Mouse (Mus musculus) heart, postnatal 0 days (tissue): ENCODE results near the gene Dync1li1. TPM values are rescaled to one million over a fixed set of nuclear protein-coding genes. Genes with fewer than 3 reads are reported as not detected.

Experiments
- ATAC-seq: fragments of 200-750 bp; cut with Nextera tagmentation; 2 replicates; pipeline ENCODE4 v1.8.0; 2017; ENCODE audit warnings: low read depth, moderate number of reproducible peaks, moderate library complexity; ENCODE audit not compliant: insufficient read depth
- DNase-seq: peaks from one replicate; pipeline ENCODE4 v3.0.0-alpha.2; 2016; ENCODE audit warnings: low spot score
- H3K27ac ChIP-seq: fragments of 300-500 bp; sonication (generic); 2 replicates; pipeline ENCODE4 v1.5.1; 2014; ENCODE audit warnings: low read depth, mild to moderate bottlenecking
- H3K27me3 ChIP-seq: fragments of 300-500 bp; sonication (generic); 2 replicates; pipeline ENCODE4 v1.6.1; 2014; ENCODE audit warnings: low read length, mixed read lengths; ENCODE audit not compliant: control insufficient read depth, insufficient read depth
- H3K36me3 ChIP-seq: fragments of 300-500 bp; sonication (generic); replicated peaks from 2 replicates; pipeline ENCODE4 v1.6.1; 2014; ENCODE audit warnings: low read length, mixed read lengths; ENCODE audit not compliant: control insufficient read depth, insufficient read depth
- H3K4me1 ChIP-seq: fragments of 300-500 bp; sonication (generic); 2 replicates; pipeline ENCODE4 v1.6.1; 2014; ENCODE audit warnings: antibody characterized with exemption; ENCODE audit not compliant: control insufficient read depth, insufficient read depth
- H3K4me2 ChIP-seq: fragments of 300-500 bp; sonication (generic); 2 replicates; pipeline ENCODE4 v1.6.1; 2014; ENCODE audit warnings: low read depth, mild to moderate bottlenecking, low read length, moderate library complexity
- H3K4me3 ChIP-seq: fragments of 300-500 bp; sonication (generic); 2 replicates; pipeline ENCODE4 v1.5.1; 2014; ENCODE audit warnings: low read depth, low read length
- H3K9ac ChIP-seq: fragments of 300-500 bp; sonication (generic); replicated peaks from 2 replicates; pipeline ENCODE4 v1.6.1; 2014; ENCODE audit warnings: low read depth, low read length, mixed read lengths
- H3K9me3 ChIP-seq: fragments of 300-500 bp; sonication (generic); replicated peaks from 2 replicates; pipeline ENCODE4 v1.6.1; 2016; ENCODE audit warnings: low read length; ENCODE audit not compliant: control insufficient read depth
- CTCF ChIP-seq: IDR thresholded peaks from 2 replicates; pipeline ENCODE4 v1.5.1; 2016; ENCODE audit warnings: antibody characterized with exemption, control low read depth, low read depth
- EP300 ChIP-seq: IDR thresholded peaks from 2 replicates; pipeline ENCODE4 v1.6.1; 2016; ENCODE audit warnings: antibody characterized with exemption, low read depth
- WGBS: fragments of 180-500 bp; shearing (Covaris S2); extraction: QIAGEN DNeasy Blood & Tissue Kit; methylation state at CpG from one replicate; pipeline ENCODE4 v1.1.7; 2014; 5-methylcytosine and 5-hydroxymethylcytosine counted together
- polyA plus RNA-seq: library from polyadenylated mRNA; unstranded; fragments of >200 nt; fragmentation: Nextera tagmentation; extraction: Ambion mirVana; gene quantifications from 2 replicates; pipeline ENCODE4 v1.2.1, GENCODE M21; 2015
- total RNA-seq: library from RNA; depleted of rRNA; stranded (reverse); fragments of >200 nt; gene quantifications from 2 replicates; pipeline ENCODE4 v1.2.3, GENCODE M21; 2014; ENCODE audit warnings: low replicate concordance

The Dync1li1 gene
- total and polyA plus RNA-seq, 2 experiments from 2014 or later = 75.2 to 84.0 TPM

DNA sequence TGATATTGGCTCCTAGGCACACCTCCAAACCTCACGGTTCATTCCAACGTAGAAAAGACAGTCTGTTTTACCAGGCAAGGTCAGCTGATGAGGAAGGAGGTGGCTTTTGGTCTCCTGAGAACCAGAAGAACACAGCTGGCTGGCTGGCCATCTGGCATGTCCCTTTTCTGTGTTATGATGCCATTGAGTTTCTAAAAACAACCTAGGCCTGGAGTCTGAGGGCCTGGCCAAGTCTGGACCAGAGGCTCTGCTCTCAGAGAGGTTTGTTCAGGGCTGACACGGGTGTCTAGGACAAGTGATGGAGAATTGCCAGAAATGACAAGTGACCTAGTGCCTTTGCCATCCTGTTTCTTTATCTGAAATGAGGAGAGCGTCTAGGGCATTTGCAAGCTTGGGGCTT is 20.5 kb upstream of the Dync1li1 start:
- Histone ChIP-seq H3K4me1 (peaks cover 26% of the 10 kb centered on the region; the same call in 1 of the 2 replicates), H3K9me3 (no peaks in the 10 kb centered on the region), H3K4me2 (no peak overlapping the region), H3K36me3 (no peaks in the 10 kb centered on the region), H3K4me3 (no peak overlapping the region), H3K27ac (peak overlapping the region; percentile 88), H3K9ac (no peak overlapping the region), H3K27me3 (no peaks in the 10 kb centered on the region)
- peak; percentile 94 for ATAC-seq
- WGBS = 20% methylated on average over 4 of the region's 4 CpGs
- DNase-seq = peak; percentile 94
- no peak for TF ChIP-seq CTCF
- peak; percentile 76; the same call in 1 of the 2 replicates for TF ChIP-seq EP300

DNA sequence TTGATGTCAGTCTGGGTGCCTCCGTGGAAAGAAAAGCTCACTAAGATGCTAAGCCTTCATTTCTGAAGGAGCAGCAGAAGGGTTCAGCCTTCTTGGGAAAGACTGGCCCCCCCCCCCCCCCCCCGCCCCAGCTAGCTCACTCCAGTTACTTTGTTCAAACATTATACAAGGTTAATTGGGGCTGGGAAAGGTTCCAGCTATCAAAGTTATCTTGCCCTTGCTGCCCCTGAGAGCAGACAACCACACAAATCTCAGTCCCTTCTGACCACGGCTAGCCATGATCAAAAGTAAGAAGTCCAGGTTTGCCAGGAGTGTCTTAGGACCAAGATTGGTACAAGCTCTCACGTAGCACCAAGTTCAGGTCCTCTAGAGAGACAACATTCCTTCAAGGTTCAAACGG is 19.6 kb upstream of the Dync1li1 start:
- TF ChIP-seq EP300 = no peak
- TF ChIP-seq CTCF = no peak
- no peak overlapping the region for H3K4me3 ChIP-seq
- H3K27me3 ChIP-seq = no peaks in the 10 kb centered on the region
- 34% methylated on average over 4 of the region's 5 CpGs for WGBS
- no peak for ATAC-seq
- peaks cover 33% of the 10 kb centered on the region for H3K4me1 ChIP-seq
- no peaks in the 10 kb centered on the region for H3K9me3 ChIP-seq
- H3K4me2 ChIP-seq = no peak overlapping the region
- H3K9ac ChIP-seq = no peak overlapping the region
- H3K27ac ChIP-seq = peak overlapping the region; percentile 88
- no peaks in the 10 kb centered on the region for H3K36me3 ChIP-seq
- no peak for DNase-seq

DNA sequence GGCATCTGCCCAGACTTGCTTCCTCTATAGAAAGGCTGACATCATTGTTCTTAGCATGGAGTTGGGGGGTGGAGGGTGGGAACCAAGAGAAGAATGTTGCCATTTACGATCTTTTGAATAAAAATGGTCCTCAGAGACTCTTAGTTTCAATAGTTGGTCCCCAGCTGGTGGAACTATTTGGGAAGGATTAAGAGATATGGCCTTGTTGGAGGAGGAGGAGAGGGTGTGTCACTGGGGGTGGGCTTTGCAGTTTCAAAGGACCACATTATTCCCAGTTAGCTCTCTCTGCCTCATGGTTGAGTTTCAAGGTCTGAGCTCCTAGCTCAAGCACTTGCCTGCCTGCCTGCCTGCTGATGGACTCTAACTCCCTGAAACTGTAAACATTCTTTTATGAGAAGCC is 16.6 kb upstream of the Dync1li1 start:
- no peak for TF ChIP-seq CTCF
- no peak for TF ChIP-seq EP300
- H3K27ac ChIP-seq = 0 out of 2 replicates have a peak overlapping the region, but pooled peaks have one; percentile 77
- H3K4me3 ChIP-seq = no peak overlapping the region
- H3K9me3 ChIP-seq = no peaks in the 10 kb centered on the region
- H3K4me1 ChIP-seq = peaks cover 33% of the 10 kb centered on the region
- H3K27me3 ChIP-seq = no peaks in the 10 kb centered on the region
- H3K4me2 ChIP-seq = no peak overlapping the region
- WGBS = 59% methylated on average over 1 of the region's 1 CpGs
- no peak for DNase-seq
- no peak for ATAC-seq
- H3K9ac ChIP-seq = no peak overlapping the region
- no peaks in the 10 kb centered on the region for H3K36me3 ChIP-seq

DNA sequence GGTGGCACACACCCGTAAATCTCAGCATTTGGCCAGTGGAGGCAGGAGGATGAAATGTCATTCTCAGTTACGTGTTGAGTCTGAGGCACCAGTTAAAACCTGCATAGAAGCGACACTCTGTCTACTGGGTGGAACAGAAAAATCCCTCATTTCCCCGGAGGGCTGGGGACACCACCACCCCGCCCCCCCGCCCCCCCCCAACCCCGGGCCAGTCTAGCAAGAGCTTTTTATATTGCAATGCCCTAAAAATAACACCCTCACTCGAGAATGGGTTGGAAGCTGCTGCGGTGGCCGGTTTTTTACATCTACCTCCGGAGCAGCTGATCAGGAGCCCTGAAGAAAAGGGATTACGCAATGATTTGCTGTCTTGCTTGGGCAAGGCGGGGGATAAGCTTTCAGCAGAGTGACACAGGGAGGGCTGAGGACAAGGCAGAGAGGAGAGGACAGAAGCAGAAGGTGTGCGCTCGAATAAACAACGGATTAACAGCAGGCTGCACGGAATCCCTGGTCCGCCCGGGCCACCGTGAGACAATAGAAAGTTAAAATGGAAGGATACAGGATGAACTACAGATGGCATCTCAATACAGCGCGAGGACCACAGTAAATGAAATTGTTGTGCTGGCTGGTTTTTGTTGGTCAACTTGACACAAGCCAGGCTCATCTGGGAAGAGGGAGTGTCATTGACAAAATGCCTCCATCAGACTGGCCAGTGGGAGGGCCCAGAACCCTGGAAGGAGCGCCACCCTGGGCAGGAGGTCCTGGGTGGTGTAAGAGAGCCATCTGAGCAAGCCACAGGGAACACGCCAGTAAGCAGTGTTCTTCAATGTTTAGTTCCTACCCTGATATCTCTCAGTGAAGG is 15.7 kb upstream of the Dync1li1 start:
- no peak for TF ChIP-seq CTCF
- no peak for TF ChIP-seq EP300
- Histone ChIP-seq H3K9me3 (no peaks in the 10 kb centered on the region), H3K4me2 (peak overlapping the region; percentile 63), H3K36me3 (no peaks in the 10 kb centered on the region), H3K27ac (peak overlapping the region; percentile 77), H3K27me3 (no peaks in the 10 kb centered on the region), H3K4me1 (peaks cover 24% of the 10 kb centered on the region), H3K4me3 (peak overlapping the region; percentile 38), H3K9ac (peak overlapping the region; percentile 52; the same call in 1 of the 2 replicates)
- ATAC-seq (peak; percentile 47; the same call in 1 of the 2 replicates), DNase-seq (peak; percentile 22)
- WGBS = 4% methylated on average over 24 of the region's 24 CpGs

DNA sequence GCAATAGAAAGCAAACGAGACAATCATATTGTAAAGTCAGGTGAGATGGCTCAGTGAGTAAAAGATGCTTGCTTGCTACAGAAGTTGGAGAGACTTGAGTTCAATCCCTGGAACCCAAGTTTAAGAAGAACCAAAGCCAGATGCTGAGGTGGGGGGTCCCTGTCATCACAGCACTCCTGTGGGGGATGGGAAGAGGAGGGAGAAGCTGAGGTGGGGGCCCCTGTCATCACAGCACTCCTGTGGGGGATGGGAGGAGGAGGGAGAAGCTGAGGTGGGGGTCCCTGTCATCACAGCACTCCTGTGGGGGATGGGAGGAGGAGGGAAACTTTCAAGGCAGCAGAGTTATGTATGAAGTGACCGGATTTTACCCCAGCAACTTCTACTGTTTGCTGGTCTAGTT is 15.0 kb upstream of the Dync1li1 start:
- H3K4me2 ChIP-seq = peak overlapping the region; percentile 63
- DNase-seq = no peak
- TF ChIP-seq EP300 (no peak), CTCF (no peak)
- 42% methylated on average over 2 of the region's 2 CpGs for WGBS
- H3K9ac ChIP-seq = no peak overlapping the region
- H3K4me1 ChIP-seq = peaks cover 21% of the 10 kb centered on the region
- no peaks in the 10 kb centered on the region for H3K36me3 ChIP-seq
- H3K4me3 ChIP-seq = no peak overlapping the region
- peak overlapping the region; percentile 77 for H3K27ac ChIP-seq
- H3K9me3 ChIP-seq = no peaks in the 10 kb centered on the region
- H3K27me3 ChIP-seq = no peaks in the 10 kb centered on the region
- ATAC-seq = no peak

DNA sequence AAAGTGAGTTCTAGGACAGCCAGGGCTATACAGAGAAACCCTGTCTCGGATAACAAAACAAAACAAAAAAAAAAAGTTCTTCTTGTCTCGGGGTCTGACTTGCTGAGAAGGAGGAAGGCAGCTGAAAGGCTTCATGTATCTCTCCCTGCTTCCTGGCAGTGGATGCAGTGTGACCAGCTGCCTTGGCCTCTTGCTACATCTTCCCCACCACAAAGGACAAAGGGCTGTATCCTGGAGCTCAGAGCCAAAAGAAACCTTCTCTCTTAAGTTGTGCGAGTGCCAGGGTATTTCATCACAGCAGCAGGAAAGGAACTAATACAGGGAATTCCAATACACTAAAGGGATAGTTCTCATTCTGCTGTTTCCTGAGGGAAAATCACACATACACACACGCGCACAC is 10.0 kb upstream of the Dync1li1 start:
- no peak overlapping the region for H3K27ac ChIP-seq
- H3K9ac ChIP-seq = no peak overlapping the region
- 83% methylated on average over 5 of the region's 5 CpGs for WGBS
- no peak for TF ChIP-seq EP300
- no peak for TF ChIP-seq CTCF
- no peak overlapping the region for H3K4me2 ChIP-seq
- H3K36me3 ChIP-seq = no peaks in the 10 kb centered on the region
- H3K4me3 ChIP-seq = no peak overlapping the region
- no peaks in the 10 kb centered on the region for H3K9me3 ChIP-seq
- peaks cover 3% of the 10 kb centered on the region for H3K4me1 ChIP-seq
- DNase-seq = no peak
- H3K27me3 ChIP-seq = no peaks in the 10 kb centered on the region
- ATAC-seq = no peak
